Mouse (Mus musculus): ENCODE measurements around the gene Odaph.

Gene Odaph

DNA sequence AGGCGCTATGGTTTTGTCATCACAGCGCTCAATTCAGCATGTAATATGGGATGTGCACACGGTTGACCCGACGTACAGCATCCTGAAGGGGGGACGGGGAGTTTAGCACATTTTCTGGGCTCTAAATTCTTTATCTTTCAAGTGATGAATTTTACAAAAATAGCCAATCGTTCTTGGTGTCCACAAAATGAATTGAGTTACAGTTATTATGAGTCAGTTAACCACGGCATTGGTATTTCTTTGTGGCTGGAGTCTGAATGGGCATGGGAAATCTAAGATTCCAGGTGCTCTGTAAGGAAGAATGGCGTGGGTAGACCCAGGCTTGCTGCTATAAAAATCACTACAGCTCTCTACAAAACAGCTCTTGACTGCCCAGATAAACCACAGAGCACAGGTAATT, 2.0 kb downstream of the Odaph start:
- DNase-seq (ENCODE audit: low spot score in 2 of 2) = no peak

DNA sequence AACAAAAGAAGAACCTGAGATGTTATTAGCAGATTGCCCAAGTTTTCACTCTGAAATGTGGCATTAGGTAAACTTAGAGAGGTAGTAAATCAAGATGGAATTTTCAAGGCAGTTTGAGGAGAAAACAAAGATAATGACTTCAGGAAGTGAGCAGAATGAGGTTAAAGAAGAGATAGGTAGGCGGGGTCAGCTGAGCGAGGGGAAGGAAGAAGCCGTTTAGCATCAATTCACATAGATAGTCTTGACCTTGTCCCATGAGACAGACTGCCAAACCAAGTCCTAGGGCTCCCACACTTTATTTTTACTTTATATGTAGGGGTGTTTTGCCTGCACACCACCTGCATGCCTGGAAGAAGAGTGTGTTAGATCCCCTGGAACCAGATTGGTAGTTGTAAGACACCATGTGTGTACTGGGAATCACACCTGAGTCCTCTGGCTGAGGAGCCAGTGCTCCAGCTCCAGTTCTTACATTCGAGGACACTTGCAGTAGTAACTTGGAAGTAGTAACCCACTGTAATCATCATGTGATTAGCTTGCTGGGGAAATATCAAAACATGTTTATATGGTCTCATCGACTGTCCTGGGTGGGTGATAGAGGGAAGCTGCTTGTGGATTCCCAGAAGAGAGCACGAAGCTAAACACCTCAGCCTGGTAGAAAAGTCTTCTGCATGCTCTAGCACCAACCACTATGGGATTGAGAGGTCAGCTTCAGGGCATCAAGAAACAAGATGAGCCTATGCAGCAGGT, 4.1 kb downstream of the Odaph start:
- DNase-seq (ENCODE audit: low spot score in 2 of 2) = no peak

DNA sequence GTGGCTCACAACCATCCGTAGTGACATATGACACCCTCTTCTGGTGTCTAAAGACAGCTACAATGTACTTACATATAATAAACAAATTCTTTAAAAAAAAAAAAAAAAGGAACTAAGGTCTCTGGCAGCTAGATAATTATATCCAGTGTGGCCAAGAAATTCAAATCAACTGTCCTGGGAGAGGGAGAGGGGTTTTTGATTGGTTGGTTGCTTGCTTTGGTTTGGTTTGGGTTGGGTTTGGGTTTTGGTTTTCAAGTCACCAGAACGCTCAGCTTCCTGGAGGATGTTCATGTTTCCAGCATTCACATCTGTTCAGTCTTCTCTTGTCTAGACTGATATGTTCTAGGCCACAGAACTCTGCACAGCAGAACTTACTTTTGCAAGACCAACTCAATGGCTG, 5.8 kb downstream of the Odaph start:
- DNase-seq (ENCODE audit: low spot score in 2 of 2) = no peak

DNA sequence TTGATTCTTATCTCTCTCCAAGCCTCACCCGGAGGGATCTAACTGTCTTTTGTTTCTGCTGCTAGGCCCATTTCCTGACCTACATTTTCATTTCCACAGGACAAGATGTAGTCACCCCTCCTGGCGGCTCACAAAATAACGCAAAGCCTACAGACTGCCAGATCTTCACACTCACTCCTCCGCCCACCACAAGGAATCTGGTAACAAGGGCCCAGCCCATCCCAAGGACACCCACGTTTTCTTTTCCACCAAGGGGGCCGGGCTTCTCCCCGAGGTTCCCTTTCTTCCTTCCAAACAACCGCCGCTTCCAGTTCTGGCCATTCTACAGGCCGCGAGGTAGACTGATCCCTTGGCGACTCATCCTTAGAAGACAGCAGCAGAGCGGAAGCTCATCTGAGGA, 7.3 kb downstream of the Odaph start:
- DNase-seq (ENCODE audit: low spot score in 2 of 2) = no peak

DNA sequence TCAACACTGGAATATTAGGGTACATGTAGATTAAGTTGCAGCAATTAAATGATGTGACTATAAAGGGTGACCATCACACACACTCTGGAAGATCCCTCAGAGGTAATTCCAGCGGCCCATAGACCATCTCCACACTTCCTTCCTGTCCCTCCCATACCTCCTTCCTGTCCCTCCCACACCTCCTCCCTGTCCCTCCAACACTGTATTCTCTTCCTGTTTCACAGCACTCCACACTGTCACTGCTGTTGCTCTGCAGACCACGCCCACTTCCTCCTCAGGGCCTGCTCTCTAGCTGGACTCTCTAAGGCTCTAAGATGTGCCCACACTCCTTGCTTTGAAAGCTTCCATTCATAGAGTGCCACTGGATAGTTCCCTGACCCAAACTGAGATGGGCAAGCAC, 13.5 kb downstream of the Odaph start:
- DNase-seq (ENCODE audit: low spot score in 2 of 2) = peak; percentile 55 to 58

DNA sequence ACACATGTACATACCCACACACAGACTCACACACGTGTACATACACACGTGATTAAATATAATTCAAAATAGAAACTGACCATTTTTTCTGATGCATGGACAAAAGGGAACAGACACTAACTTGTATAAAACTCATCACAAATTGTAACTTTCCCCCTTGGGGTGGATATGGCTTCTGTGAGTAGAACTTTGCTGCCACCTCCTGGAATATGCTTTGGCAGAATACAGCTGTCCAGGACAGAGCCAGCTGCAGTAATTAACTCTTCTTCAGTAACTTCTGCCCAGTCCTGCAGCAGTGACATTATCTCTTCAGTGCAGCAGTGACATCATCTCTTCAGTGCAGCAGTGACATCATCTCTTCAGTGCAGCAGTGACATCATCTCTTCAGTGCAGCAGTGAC, 15.7 kb downstream of the Odaph start:
- DNase-seq (ENCODE audit: low spot score in 2 of 2) = peak; percentile 51 to 65

DNA sequence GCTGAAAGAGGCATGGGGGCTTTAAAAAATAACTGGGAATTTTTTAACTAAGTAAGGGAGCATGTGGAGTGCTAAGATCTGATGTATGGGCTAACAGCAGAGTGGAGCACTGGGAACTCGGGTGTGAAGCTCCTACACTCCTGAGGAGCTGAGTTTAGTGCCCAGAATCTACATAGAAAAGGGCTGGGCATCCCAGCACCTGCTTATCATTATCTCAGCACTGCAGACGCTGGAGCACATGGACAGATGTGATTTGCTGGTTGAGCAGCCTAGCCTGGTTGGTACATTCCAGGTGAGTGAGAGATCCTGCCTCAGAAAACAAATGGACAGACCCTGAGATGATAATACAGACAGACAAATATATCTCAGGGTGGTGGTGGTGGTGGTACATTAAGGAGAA, 22.6 kb downstream of the Odaph start:
- DNase-seq (ENCODE audit: low spot score in 2 of 2) = no peak

DNA sequence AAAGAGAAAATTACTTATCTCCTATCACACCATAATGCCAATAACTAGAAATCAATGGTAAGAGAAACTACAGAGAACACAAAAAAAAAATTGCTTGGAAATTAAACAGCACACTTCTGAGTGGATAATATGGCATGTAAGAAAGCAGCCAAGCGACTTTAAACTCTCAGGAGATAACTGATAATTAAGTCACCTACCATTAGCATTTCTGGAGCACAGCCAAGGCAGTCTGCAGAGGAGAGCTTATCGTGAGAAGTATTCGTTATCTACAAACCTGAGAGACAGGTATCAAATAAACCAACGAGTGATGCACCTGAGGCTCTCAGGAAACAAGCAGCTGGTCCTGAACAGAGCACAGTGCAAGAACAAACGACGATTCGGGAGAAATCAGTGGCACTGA, 24.5 kb downstream of the Odaph start:
- no peak for DNase-seq (ENCODE audit: low spot score in 2 of 2)

DNA sequence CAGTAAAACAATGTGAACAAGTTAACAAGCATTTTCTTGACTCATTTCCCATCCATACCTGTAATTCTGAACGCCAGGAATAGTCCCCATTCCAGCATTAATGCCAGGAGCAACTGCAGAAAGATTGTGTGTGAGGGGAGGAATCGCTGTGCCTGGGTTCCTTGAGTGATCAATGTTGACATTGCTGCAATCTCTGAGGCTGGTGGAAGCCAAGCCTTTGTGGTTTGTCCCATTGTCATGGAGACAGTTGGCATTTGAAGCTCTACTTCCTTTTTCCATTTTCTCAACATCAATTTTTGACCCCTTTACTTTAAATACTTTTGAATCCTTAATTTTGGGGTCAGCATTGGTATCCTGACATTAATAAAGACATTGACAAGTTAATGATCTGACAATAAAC, 32.7 kb downstream of the Odaph start:
- DNase-seq (ENCODE audit: low spot score in 2 of 2) = no peak

DNA sequence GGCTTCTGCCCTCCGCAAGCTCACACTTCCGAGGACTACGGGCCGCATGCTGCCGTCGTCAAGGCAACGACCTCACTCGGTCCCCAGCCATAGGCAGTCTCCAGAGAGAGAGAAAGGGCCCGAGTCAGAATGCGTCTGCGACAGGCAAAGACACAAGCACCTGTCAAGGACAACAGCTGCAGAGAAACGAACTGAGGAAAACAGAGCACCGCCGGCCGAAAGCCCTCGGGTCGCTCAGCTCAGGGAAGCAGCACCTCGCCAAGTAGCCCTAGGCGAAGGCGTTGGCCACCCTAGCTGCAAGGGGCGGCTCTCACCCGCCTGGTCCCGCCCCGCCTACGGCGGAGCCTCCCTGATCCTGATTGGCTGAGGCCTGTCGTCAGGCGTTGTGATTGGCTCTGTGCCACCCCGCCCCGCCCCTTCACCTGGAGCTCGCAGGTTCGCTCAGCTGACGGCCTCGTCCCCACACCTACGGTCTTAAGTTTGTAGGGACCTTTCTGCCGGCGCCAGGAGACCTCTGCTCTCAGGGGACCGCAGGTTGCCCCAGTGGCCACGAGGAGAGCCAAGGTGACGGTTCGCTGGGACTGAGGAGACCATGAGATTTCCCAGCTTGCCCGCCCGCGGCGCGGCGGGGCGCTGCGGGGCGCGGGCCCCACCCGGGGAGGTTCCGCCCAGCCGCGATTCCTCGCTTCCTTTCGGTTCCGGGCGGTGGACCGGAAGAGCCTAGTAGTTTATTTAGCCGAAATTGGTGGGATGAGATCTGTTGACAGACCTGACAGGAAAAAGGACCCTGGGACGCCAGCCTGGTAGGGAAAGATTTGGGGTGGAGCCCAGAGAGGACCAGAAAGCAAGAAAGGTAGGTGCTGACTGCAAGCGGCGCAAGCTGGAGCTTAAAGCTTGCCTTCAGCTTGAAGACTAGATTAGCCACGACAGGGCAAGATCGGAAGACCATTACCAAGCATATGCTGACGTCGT, 55.4 kb downstream of the Odaph start:
- peak; percentile 91 to 95 for DNase-seq (ENCODE audit: low spot score in 2 of 2)

DNA sequence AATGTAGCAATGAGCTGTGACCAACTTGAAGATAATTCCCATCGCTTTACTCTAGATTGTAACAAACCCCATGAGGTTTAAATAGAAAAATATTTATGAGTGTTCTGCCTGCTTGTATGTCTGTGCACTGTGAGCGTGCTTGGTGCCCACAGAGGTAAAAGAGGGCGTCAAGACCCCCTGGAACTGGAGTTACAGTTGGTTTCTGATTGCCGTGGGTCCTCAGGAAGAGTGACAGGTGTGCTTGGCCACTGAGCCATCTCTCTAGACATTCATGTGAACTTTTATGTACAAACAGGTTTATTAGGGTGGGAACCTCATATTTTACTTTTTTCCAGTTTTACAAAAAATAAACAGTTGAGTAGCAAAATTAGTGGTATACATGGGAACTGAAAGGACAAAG, 56.5 kb downstream of the Odaph start, which contains the start of gene Cdkl2:
Gene Cdkl2, minus strand, starts transcription at position 101 of the 400 bp plus-strand sequence.
- no peak for DNase-seq (ENCODE audit: low spot score in 2 of 2)

All from natural killer cell, adult 2 months (primary cell).